Mouse (Mus musculus) MN1 (cell line): ENCODE measurements around the gene 4930435E12Rik.

Experiments
- DNase-seq: peaks from one replicate; pipeline ENCODE4 v3.0.0-alpha.2; 2016; ENCODE audit warnings: low spot score

Gene 4930435E12Rik

GRCm38 (mm10) chr16:38769529-38769928 lies 59.0 kb downstream of the 4930435E12Rik start:
- no peak for DNase-seq

- DNase-seq: no peak
Observed at GRCm38 (mm10) chr16:38768386-38768785, 60.2 kb downstream of the 4930435E12Rik start.

DNA sequence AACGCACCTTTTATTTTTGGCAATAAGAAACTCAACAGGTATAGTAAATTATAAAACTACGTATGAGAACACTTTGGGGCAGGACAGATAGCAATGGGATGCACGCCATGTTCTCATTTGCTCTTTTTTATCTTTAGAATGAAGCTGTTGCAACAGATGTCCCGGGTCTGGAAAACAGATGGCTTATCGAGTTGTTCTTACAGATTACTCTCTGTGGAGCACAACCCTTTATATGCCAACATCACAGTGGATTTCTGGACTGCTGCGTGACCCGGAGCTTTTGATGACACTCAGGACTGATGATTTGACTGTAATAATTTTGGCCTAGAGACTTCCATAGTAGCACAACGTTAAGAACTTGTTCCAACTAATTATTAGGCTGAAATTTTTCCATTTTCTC lies 60.8 kb downstream of the 4930435E12Rik start:
- no peak for DNase-seq

DNA sequence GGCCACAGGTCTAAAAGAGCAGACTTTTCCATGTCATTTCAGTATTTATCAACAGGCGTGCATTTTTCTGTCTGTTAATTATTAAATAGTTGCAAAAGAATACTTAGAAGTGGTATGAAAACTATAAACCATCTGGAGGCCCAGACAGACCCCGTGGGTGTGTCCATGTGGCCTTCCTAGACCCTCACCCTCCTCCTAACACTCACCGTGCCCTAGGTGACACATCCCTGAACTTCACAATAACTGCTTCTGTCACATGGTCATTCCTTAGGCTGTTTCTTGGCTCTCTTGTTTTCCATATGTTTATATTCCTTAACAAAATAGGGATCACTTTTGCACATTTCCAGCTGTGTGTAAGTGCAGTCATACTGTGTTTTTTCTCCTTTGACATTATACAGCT lies 61.9 kb downstream of the 4930435E12Rik start:
- no peak for DNase-seq

DNA sequence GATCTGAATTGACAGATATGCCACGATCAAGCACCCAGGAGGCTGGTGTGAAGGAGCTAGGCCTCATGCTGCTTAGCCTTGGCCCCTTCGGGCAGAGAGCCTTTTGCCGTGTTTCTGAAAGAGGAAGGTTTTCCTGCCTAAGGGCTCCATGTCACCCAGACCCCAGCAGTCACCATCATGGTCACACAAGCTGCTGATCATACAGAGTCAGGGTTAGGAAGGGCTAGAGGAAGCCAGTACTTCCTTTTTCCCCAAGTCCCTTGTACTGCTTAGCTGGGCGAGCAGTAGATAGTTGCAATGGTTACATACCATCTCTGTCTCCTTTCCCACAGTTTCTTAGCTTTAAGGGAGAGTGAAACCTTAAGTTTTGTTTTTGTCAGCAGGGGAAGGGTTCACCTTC lies 65.0 kb downstream of the 4930435E12Rik start:
- no peak for DNase-seq

DNA sequence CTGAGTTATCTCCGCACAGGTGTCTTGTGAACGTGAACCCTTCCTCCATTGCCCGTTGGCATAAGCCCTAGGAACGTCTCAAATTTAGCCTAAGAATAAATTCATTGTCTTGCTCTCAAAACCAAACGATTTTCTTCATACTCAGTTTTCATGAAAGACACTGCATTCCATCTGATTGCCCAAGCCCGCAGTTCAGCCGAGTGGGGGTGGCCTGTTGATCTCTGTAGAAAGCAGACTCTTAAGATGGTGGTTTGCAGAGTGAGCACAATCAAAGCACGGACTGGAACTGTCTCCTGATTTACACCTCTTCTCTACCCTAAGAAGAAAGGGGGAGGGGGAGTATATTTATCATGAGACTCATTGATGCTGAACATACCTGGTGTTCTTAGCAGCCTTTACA lies 66.1 kb downstream of the 4930435E12Rik start:
- no peak for DNase-seq
